ENCODE assay signal across 8 mouse cellular contexts in the genomic region with DNA sequence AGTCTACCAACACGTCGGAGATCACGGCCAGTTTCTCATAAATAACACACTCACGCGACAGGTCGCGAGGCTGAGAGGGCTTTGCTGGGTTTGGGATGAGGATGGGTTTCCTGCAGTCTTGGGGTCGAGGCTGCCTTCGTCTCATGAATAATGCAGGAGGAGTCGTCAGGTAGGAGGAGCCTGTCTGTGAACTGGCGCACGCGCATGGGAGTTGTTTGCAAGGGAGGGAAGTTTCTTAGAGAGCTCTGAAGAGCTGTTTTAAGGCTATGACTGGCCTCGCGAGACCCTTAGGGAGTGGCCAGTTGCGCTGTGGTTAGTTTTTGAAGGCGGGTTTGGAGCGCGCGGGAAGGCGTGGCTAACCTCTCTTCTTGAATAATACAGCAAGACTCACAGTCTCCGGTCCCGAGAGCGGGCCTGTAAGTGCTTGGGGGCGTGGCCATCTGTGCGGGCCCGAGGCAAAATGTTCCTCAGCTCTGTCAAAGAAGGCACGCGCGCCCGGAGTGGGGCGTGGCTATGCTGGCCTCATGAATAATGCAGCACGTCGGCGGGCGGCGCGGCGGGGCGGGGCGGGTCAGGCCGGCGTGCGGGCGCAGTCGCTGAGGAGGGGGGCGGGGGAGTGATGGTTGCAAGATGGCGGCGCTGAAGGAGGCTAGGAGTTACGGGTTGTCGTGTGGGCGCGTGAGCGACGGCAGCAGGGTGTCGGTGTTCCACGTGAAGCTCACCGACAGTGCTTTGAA. TPM values are rescaled to one million over a fixed set of nuclear protein-coding genes. Genes with fewer than 3 reads are reported as not detected.
A peak's percentile ranks its signal among the peaks of the same experiment; 100 is the strongest.
DNase-seq lines count a peak whose midpoint lies in the region; ATAC-seq lines count a peak whose summit lies in the region.

A gene (plus strand): TSS at position 381 of the 737 bp plus-strand sequence.

- H3K9ac ChIP-seq in hindbrain, embryonic 16.5 days (ENCODE audit: low read depth, low read length): peak within 1 kb of the TSS; percentile 93

- peak within 1 kb of the TSS; percentile 93 for H3K27ac ChIP-seq in hindbrain, embryonic 16.5 days (ENCODE audit: low read depth, low read length)
- peak within 1 kb of the TSS; percentile 92 for H3K27ac ChIP-seq in macrophage

- peaks cover 13% of the 10 kb centered on the region for H3K36me3 ChIP-seq in hindbrain, embryonic 16.5 days (ENCODE audit: control insufficient read depth, insufficient read depth, low read length)
- peaks cover 12% of the 10 kb centered on the region; the same call in 1 of the 2 replicates for H3K36me3 ChIP-seq in macrophage (ENCODE audit: inconsistent target)

- WGBS in hindbrain, embryonic 16.5 days: under 1% methylated on average over 58 of the region's 58 CpGs
- WGBS in macrophage (ENCODE audit: missing documents): under 1% methylated on average over 43 of the region's 58 CpGs

- H3K4me2 ChIP-seq in hindbrain, embryonic 16.5 days (ENCODE audit: low read length): peak within 1 kb of the TSS; percentile 83

- peak; percentile 89 for ATAC-seq in hindbrain, embryonic 16.5 days

- DNase-seq in WW6 (ENCODE audit: low read depth, low spot score): peak; percentile 100
- DNase-seq in cerebellum, postnatal 4 days (ENCODE audit: low spot score in 2 of 2): peak; percentile 99
- DNase-seq in gastrocnemius, adult 18-20 months (ENCODE audit: low spot score): peak; percentile 99
- DNase-seq in left cerebral cortex, adult 18-20 months (ENCODE audit: low spot score in 2 of 2): peak; percentile 99 to 100
- DNase-seq in right cerebral cortex, adult 18-20 months: peak; percentile 99
- DNase-seq in urinary bladder, postnatal 10 days (ENCODE audit: low spot score): peak; percentile 98

- peaks cover 25% of the 10 kb centered on the region for H3K4me1 ChIP-seq in hindbrain, embryonic 16.5 days (ENCODE audit: control insufficient read depth, insufficient read depth, low read depth, low read length)

- H3K9me3 ChIP-seq in hindbrain, embryonic 16.5 days (ENCODE audit: control insufficient read depth, low read length): no peaks in the 10 kb centered on the region

- H3K79me2 ChIP-seq in macrophage (ENCODE audit: inconsistent target): peaks cover 45% of the 10 kb centered on the region

- peak within 1 kb of the TSS; percentile 86 for H3K4me3 ChIP-seq in hindbrain, embryonic 16.5 days (ENCODE audit: low read length)
- peak within 1 kb of the TSS; percentile 96 for H3K4me3 ChIP-seq in macrophage (ENCODE audit: inconsistent target)

- H3K27me3 ChIP-seq in hindbrain, embryonic 16.5 days (replicated peaks; ENCODE audit: control insufficient read depth, insufficient read depth, low read length): no peaks in the 10 kb centered on the region

RNA-seq across cellular contexts. Expression of the gene that starts here (rescaled TPM):
- 10 to 100 TPM; 12.5 to 21.8 TPM for total RNA-seq in gastrocnemius, adult 18-20 months (2021)
- 14.9 and 19.2 TPM in 2 replicates for polyA plus RNA-seq in hindbrain, embryonic 16.5 days (2015; fragmentation: Nextera tagmentation; extraction: Ambion mirVana)
- total RNA-seq in left cerebral cortex, adult 18-20 months (2021): 10 to 100 TPM; 19.0 to 21.6 TPM
- 10 to 100 TPM in 25 of 26 experiments, 1 to 10 TPM in 1; 10.0 to 82.2 (median 37.5) TPM for total RNA-seq in macrophage (2018; cell fraction: chromatin; rRNA removed)
- total RNA-seq in macrophage (2018; cell fraction: cytosol; rRNA removed): 10 to 100 TPM in 24 of 26 experiments, 1 to 10 TPM in 2; 8.3 to 29.0 (median 18.3) TPM
- total RNA-seq in macrophage (2018; cell fraction: nucleus; rRNA removed): 10 to 100 TPM; 10.8 to 65.2 (median 25.1) TPM
- polyA plus RNA-seq in macrophage (2018): 18.8 to 33.9 TPM (median 21.7 TPM) in 3 replicates

Comparison
In these comparisons a context has a peak if more than half of its experiments do, and no peak if none do; other contexts are left out.
1. Peak in every context shown above with its lines: DNase-seq, ATAC-seq, H3K4me3 ChIP-seq and H3K27ac ChIP-seq.